ENCODE assay signal across 8 mouse cellular contexts in the genomic region with DNA sequence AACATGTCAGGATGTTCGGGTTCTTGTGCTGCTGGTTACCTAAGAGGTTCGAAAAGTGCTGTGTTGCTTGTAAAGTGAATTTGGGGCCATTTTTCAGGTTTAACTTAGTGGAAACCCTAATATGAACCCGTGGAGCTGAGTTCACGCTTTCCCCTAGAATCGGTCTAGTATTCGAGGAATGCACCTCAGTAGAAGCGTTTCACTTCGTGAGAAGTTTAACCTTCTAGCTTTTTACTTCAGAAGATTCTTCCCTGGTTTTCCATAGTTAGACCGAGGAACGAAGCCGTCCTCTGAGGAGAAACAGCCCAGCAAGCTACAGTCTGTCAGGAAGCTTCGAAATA. TPM values are rescaled to one million over a fixed set of nuclear protein-coding genes. Genes with fewer than 3 reads are reported as not detected.
DNase-seq lines count a peak whose midpoint lies in the region; ATAC-seq and TF ChIP-seq lines count a peak whose summit lies in the region.

No protein-coding gene starts in this region.

- no peak; the same call in 1 of the 2 replicates for ATAC-seq in embryonic facial prominence, embryonic 11.5 days (replicated peaks; ENCODE audit: insufficient number of reproducible peaks, low FRiP score, low TSS enrichment, low read depth)
- peak; percentile 62 for ATAC-seq in hindbrain, embryonic 16.5 days
- 0 out of 2 replicates have a peak, but pooled peaks have one; percentile 6 for ATAC-seq in midbrain, postnatal 0 days (ENCODE audit: low FRiP score)
- ATAC-seq in inflammation-experienced regulatory T-cells, adult 6 months = no peak

- H3K27me3 ChIP-seq in embryonic facial prominence, embryonic 11.5 days (ENCODE audit: control insufficient read depth, insufficient read depth, low read length) = no peaks in the 10 kb centered on the region
- no peaks in the 10 kb centered on the region for H3K27me3 ChIP-seq in hindbrain, embryonic 16.5 days (replicated peaks; ENCODE audit: control insufficient read depth, insufficient read depth, low read length)
- no peaks in the 10 kb centered on the region for H3K27me3 ChIP-seq in midbrain, postnatal 0 days (ENCODE audit: insufficient read depth, low read length)

- no peak for DNase-seq in left cerebral cortex, adult 2 months (ENCODE audit: extremely low spot score in 1 of 2, low spot score in 2 of 2)
- no peak for DNase-seq in left cerebral cortex, postnatal 4 days
- no peak for DNase-seq in embryonic facial prominence, embryonic 11.5 days (ENCODE audit: low spot score)
- DNase-seq in midbrain, postnatal 0 days (ENCODE audit: low spot score) = no peak
- no peak for DNase-seq in embryo, embryonic 10.5 days (ENCODE audit: low spot score)
- no peak for DNase-seq in left cerebral cortex, adult 9 months (ENCODE audit: low spot score in 2 of 2)

- intact Hi-C loops in left cerebral cortex, adult 2 months (cut with DNase I) = loop anchor here (2.0 to 10.0 kb wide), 2 partner anchors 236 to 462 kb away; a partner anchor contains a TSS
- intact Hi-C loops in left cerebral cortex, postnatal 4 days (cut with DNase I) = no loop called here

- no peaks in the 10 kb centered on the region for H3K4me1 ChIP-seq in embryonic facial prominence, embryonic 11.5 days (ENCODE audit: control insufficient read depth, insufficient read depth, low read length)
- peaks cover 14% of the 10 kb centered on the region for H3K4me1 ChIP-seq in hindbrain, embryonic 16.5 days (ENCODE audit: control insufficient read depth, insufficient read depth, low read depth, low read length)
- no peaks in the 10 kb centered on the region; the same call in 1 of the 2 replicates for H3K4me1 ChIP-seq in midbrain, postnatal 0 days (ENCODE audit: insufficient read depth, low read length)

- peak overlapping the region; percentile 39 for H3K9ac ChIP-seq in embryonic facial prominence, embryonic 11.5 days (replicated peaks; ENCODE audit: low read length)
- H3K9ac ChIP-seq in hindbrain, embryonic 16.5 days (ENCODE audit: low read depth, low read length) = peak overlapping the region; percentile 60
- H3K9ac ChIP-seq in midbrain, postnatal 0 days (replicated peaks; ENCODE audit: low read length, poor library complexity, severe bottlenecking) = no peak overlapping the region

- no peak overlapping the region for H3K27ac ChIP-seq in left cerebral cortex, adult 2 months
- no peak overlapping the region for H3K27ac ChIP-seq in embryonic facial prominence, embryonic 11.5 days (replicated peaks; ENCODE audit: low read depth, low read length)
- no peak overlapping the region for H3K27ac ChIP-seq in hindbrain, embryonic 16.5 days (ENCODE audit: low read depth, low read length)
- no peak overlapping the region for H3K27ac ChIP-seq in midbrain, postnatal 0 days (ENCODE audit: low read depth, low read length)

- H3K4me3 ChIP-seq in left cerebral cortex, adult 2 months = peak overlapping the region; percentile 80
- peak overlapping the region; percentile 90 for H3K4me3 ChIP-seq in embryonic facial prominence, embryonic 11.5 days (ENCODE audit: low read depth, low read length)
- peak overlapping the region; percentile 95 for H3K4me3 ChIP-seq in hindbrain, embryonic 16.5 days (ENCODE audit: low read length)
- H3K4me3 ChIP-seq in midbrain, postnatal 0 days (ENCODE audit: low read depth, low read length) = peak overlapping the region; percentile 77

- 8% methylated on average over 12 of the region's 12 CpGs for WGBS in embryonic facial prominence, embryonic 11.5 days
- WGBS in hindbrain, embryonic 16.5 days = 9% methylated on average over 12 of the region's 12 CpGs
- 7% methylated on average over 12 of the region's 12 CpGs for WGBS in midbrain, postnatal 0 days

- H3K9me3 ChIP-seq in embryonic facial prominence, embryonic 11.5 days (replicated peaks; ENCODE audit: control insufficient read depth, low read length) = no peaks in the 10 kb centered on the region
- no peaks in the 10 kb centered on the region for H3K9me3 ChIP-seq in hindbrain, embryonic 16.5 days (ENCODE audit: control insufficient read depth, low read length)
- H3K9me3 ChIP-seq in midbrain, postnatal 0 days (ENCODE audit: low read length) = no peaks in the 10 kb centered on the region

- TF ChIP-seq CTCF in left cerebral cortex, adult 2 months (IDR thresholded peaks at IDR 0.05) = no peak
- no peak for TF ChIP-seq CTCF in midbrain, postnatal 0 days (IDR thresholded peaks at IDR 0.05)

- H3K4me2 ChIP-seq in embryonic facial prominence, embryonic 11.5 days (ENCODE audit: low read depth, low read length) = peak overlapping the region; percentile 60
- H3K4me2 ChIP-seq in hindbrain, embryonic 16.5 days (ENCODE audit: low read length) = peak overlapping the region; percentile 60
- H3K4me2 ChIP-seq in midbrain, postnatal 0 days (ENCODE audit: low read depth, low read length, poor library complexity, severe bottlenecking) = peak overlapping the region; percentile 45

- no peaks in the 10 kb centered on the region for H3K36me3 ChIP-seq in embryonic facial prominence, embryonic 11.5 days (replicated peaks; ENCODE audit: control insufficient read depth, insufficient read depth, low read depth, low read length)
- H3K36me3 ChIP-seq in hindbrain, embryonic 16.5 days (ENCODE audit: control insufficient read depth, insufficient read depth, low read length) = no peaks in the 10 kb centered on the region; the same call in 1 of the 2 replicates
- no peaks in the 10 kb centered on the region for H3K36me3 ChIP-seq in midbrain, postnatal 0 days (ENCODE audit: insufficient read depth, low read length)

RNA-seq across cellular contexts. Expression of a gene that starts 0.3 kb away (rescaled TPM):
- 10 to 100 TPM; 46.3 to 47.8 TPM for total RNA-seq in left cerebral cortex, adult 2 months (2021)
- 10 to 100 TPM; 94.1 to 99.9 TPM for total RNA-seq in left cerebral cortex, postnatal 4 days (2021)
- polyA plus RNA-seq in embryonic facial prominence, embryonic 11.5 days (2014; fragmentation: Nextera tagmentation; extraction: Ambion mirVana) = 146 and 183 TPM in 2 replicates
- polyA plus RNA-seq in hindbrain, embryonic 16.5 days (2015; fragmentation: Nextera tagmentation; extraction: Ambion mirVana) = 58.4 and 60.4 TPM in 2 replicates
- 47.8 and 58.1 TPM in 2 replicates for total RNA-seq in midbrain, postnatal 0 days (2014; rRNA removed)
- 101 and 114 TPM in 2 replicates for polyA plus RNA-seq in midbrain, postnatal 0 days (2015; fragmentation: Nextera tagmentation; extraction: Ambion mirVana)
- polyA plus RNA-seq in inflammation-experienced regulatory T-cells, adult 6 months (2017; shearing (Covaris generic)) = 100 to 1,000 TPM in 2 of 3 experiments, 10 to 100 TPM in 1; 83.5 to 120 (median 105) TPM

Comparison
In these comparisons a context has a peak if more than half of its experiments do, and no peak if none do; other contexts are left out.
1. ATAC-seq: peak in hindbrain, embryonic 16.5 days (single experiment) and midbrain, postnatal 0 days (single experiment); none in embryonic facial prominence, embryonic 11.5 days (single experiment) and inflammation-experienced regulatory T-cells, adult 6 months (single experiment).
2. Peak in every context shown above with its lines, with median percentiles within 50 percentile points of each other: H3K4me3 ChIP-seq and H3K4me2 ChIP-seq.